Mouse (Mus musculus): ENCODE data around the gene Kctd18.

Kctd18 gene

GRCm38 (mm10) chr1:57989052-57989600 is 29.6 kb downstream of the Kctd18 start:
- DNase-seq: no peak

- no peak for DNase-seq
These were observed 41.9 kb downstream of the Kctd18 start for GRCm38 (mm10) chr1:57976860-57977259.

- DNase-seq: no peak
These were observed 47.2 kb downstream of the Kctd18 start for GRCm38 (mm10) chr1:57971588-57971987.

- DNase-seq: peak; percentile 86 to 96
These were observed 49.2 kb downstream of the Kctd18 start for GRCm38 (mm10) chr1:57969327-57970271.

- DNase-seq: no peak
These were observed 63.0 kb downstream of the Kctd18 start for GRCm38 (mm10) chr1:57955774-57956173.

- DNase-seq: no peak
These were observed 64.4 kb downstream of the Kctd18 start for GRCm38 (mm10) chr1:57954376-57954765.

- no peak for DNase-seq
These were observed 65.0 kb downstream of the Kctd18 start for GRCm38 (mm10) chr1:57953586-57954375.

- DNase-seq: no peak
These were observed 66.2 kb downstream of the Kctd18 start for GRCm38 (mm10) chr1:57952509-57952908.

- DNase-seq: no peak
These were observed 69.0 kb downstream of the Kctd18 start for GRCm38 (mm10) chr1:57949716-57950115.

- no peak for DNase-seq
These were observed 69.6 kb downstream of the Kctd18 start for GRCm38 (mm10) chr1:57949195-57949594.

- no peak for DNase-seq
These were observed 71.0 kb downstream of the Kctd18 start for GRCm38 (mm10) chr1:57947552-57948347.

GRCm38 (mm10) chr1:57942215-57942614 is 76.5 kb downstream of the Kctd18 start:
- no peak for DNase-seq

GRCm38 (mm10) chr1:57941734-57942133 is 77.0 kb downstream of the Kctd18 start:
- no peak for DNase-seq

GRCm38 (mm10) chr1:57941095-57941494 is 77.7 kb downstream of the Kctd18 start:
- no peak for DNase-seq

GRCm38 (mm10) chr1:57940691-57941090 is 78.1 kb downstream of the Kctd18 start:
- DNase-seq: no peak

- no peak for DNase-seq
These were observed 84.5 kb downstream of the Kctd18 start for GRCm38 (mm10) chr1:57934287-57934686.

GRCm38 (mm10) chr1:57918567-57918966 is 100.2 kb downstream of the Kctd18 start:
- DNase-seq: no peak

- DNase-seq: no peak
These were observed 101.4 kb downstream of the Kctd18 start for GRCm38 (mm10) chr1:57917342-57917741.

- no peak for DNase-seq
These were observed 107.2 kb downstream of the Kctd18 start for GRCm38 (mm10) chr1:57911561-57911960.

- DNase-seq: no peak
These were observed 112.4 kb downstream of the Kctd18 start for GRCm38 (mm10) chr1:57906312-57906711.

- no peak for DNase-seq
These were observed 112.8 kb downstream of the Kctd18 start for GRCm38 (mm10) chr1:57905912-57906311.
